Mouse (Mus musculus): ENCODE data around the gene Rnase11. TPM values are rescaled to one million over a fixed set of nuclear protein-coding genes. Genes with fewer than 3 reads are reported as not detected.
"Not testable (repeated sequence)": the region's sequence is repeated elsewhere in the genome, so short reads cannot be mapped to it uniquely, and the experiment has no call there.

Gene Rnase11
- polyA plus RNA-seq, 2 experiments = not detected

DNA sequence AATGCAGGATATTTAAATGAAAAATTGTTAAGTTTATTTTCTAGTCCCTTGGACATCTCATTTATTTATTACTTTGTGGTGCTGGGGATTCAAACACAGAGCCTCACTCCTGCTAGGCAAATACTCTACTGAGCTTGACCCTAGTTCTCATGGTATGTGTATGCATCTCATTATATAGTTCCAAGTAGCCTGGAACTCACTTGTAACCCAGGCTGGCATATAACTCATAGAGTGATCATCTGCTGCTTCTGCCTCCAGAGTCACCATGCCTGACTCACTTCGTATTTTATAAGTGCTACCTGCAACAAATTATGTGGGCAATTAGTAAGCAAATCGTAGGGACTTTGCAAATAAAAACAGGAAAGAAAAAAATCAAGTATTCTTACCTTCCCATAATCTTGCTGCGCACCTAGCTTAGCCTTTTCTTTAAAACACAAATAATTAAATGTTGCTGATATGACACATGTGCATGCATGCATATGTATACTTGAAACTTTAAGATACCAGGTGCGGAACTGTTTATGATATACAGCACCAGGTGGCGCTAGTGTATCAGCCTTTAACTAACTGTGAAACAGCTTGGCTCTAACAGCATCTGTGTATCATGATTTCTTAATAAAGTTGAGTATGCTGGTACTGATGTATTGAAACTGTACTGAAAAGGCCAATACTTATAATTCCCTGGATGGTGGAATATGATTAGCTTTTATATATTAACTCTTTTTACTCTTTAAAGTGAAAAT is 23.4 kb downstream of the Rnase11 start:
- Histone ChIP-seq H3K4me1 (replicated peaks; ENCODE audit: control insufficient read depth in 2 of 2, insufficient read depth in 2 of 2, low read length in 1 of 2) (no peaks in the 10 kb centered on the region), H3K4me3 (ENCODE audit: insufficient read depth in 1 of 2, low read depth in 2 of 2, low read length in 2 of 2) (no peak overlapping the region), H3K4me2 (ENCODE audit: low read depth) (no peak overlapping the region), H3K9me3 (ENCODE audit: control insufficient read depth, low read length) (no peaks in the 10 kb centered on the region), H3K36me3 (replicated peaks; ENCODE audit: control insufficient read depth, insufficient read depth, low read depth) (no peaks in the 10 kb centered on the region), H3K9ac (replicated peaks) (no peak overlapping the region), H3K27ac (no peak overlapping the region), H3K27me3 (ENCODE audit: control insufficient read depth, insufficient read depth, low read length) (no peaks in the 10 kb centered on the region)
- 27% methylated on average over 5 of the region's 5 CpGs for WGBS (ENCODE audit: insufficient replicate concordance)
- TF ChIP-seq CTCF (IDR thresholded peaks at IDR 0.05; ENCODE audit: low read depth) (peak; percentile 79), EP300 (IDR thresholded peaks at IDR 0.05; ENCODE audit: low read depth) (no peak)
- peak; percentile 51 to 64 (median 54) for DNase-seq (ENCODE audit: low read depth in 3 of 3, low spot score in 3 of 3)
- ATAC-seq (ENCODE audit: insufficient read depth) = no peak

DNA sequence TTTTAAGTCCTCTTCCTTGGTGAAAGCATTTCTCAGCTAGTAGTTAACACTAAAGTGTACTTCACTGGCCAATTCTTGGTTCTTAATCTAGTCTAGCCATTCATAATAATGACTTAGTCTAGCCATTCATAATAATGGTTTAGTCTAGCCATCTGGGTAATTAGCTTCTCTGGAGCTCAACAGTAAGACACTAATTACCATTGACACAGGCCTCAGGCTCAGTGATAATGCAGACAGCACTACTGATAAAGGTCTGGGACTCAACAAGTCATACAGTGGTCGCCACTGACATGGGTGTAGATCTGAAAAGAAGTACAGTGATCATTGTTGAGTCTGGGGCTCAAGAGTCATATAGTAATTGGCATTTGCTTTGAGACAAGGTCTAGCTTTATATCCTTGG is 25.1 kb downstream of the Rnase11 start:
- Histone ChIP-seq H3K9ac (replicated peaks) (no peak overlapping the region), H3K27ac (no peak overlapping the region), H3K4me1 (replicated peaks; ENCODE audit: control insufficient read depth in 2 of 2, insufficient read depth in 2 of 2, low read length in 1 of 2) (no peaks in the 10 kb centered on the region), H3K4me2 (ENCODE audit: low read depth) (no peak overlapping the region), H3K27me3 (ENCODE audit: control insufficient read depth, insufficient read depth, low read length) (no peaks in the 10 kb centered on the region), H3K4me3 (ENCODE audit: insufficient read depth in 1 of 2, low read depth in 2 of 2, low read length in 2 of 2) (no peak overlapping the region), H3K9me3 (ENCODE audit: control insufficient read depth, low read length) (no peaks in the 10 kb centered on the region), H3K36me3 (replicated peaks; ENCODE audit: control insufficient read depth, insufficient read depth, low read depth) (no peaks in the 10 kb centered on the region)
- TF ChIP-seq EP300 (IDR thresholded peaks at IDR 0.05; ENCODE audit: low read depth) (no peak), CTCF (IDR thresholded peaks at IDR 0.05; ENCODE audit: low read depth) (no peak)
- DNase-seq (ENCODE audit: low read depth in 3 of 3, low spot score in 3 of 3) (no peak), ATAC-seq (ENCODE audit: insufficient read depth) (no peak)
- 23% methylated on average over 1 of the region's 1 CpGs for WGBS (ENCODE audit: insufficient replicate concordance)

- no peak for DNase-seq (ENCODE audit: low read depth in 3 of 3, low spot score in 3 of 3)
- Histone ChIP-seq H3K27ac (no peak overlapping the region), H3K4me2 (ENCODE audit: low read depth) (no peak overlapping the region), H3K27me3 (ENCODE audit: control insufficient read depth, insufficient read depth, low read length) (no peaks in the 10 kb centered on the region), H3K9ac (replicated peaks) (no peak overlapping the region), H3K9me3 (ENCODE audit: control insufficient read depth, low read length) (no peaks in the 10 kb centered on the region), H3K4me1 (replicated peaks; ENCODE audit: control insufficient read depth in 2 of 2, insufficient read depth in 2 of 2, low read length in 1 of 2) (no peaks in the 10 kb centered on the region), H3K36me3 (replicated peaks; ENCODE audit: control insufficient read depth, insufficient read depth, low read depth) (no peaks in the 10 kb centered on the region), H3K4me3 (ENCODE audit: insufficient read depth in 1 of 2, low read depth in 2 of 2, low read length in 2 of 2) (no peak overlapping the region)
- WGBS (ENCODE audit: insufficient replicate concordance) = 71% methylated on average over 4 of the region's 4 CpGs
- ATAC-seq (ENCODE audit: insufficient read depth) = no peak
- TF ChIP-seq CTCF (IDR thresholded peaks at IDR 0.05; ENCODE audit: low read depth) (no peak), EP300 (IDR thresholded peaks at IDR 0.05; ENCODE audit: low read depth) (no peak)
Measured at GRCm38 (mm10) chr14:51023457-51023856, 26.5 kb downstream of the Rnase11 start.

- no peak for DNase-seq (ENCODE audit: low read depth in 3 of 3, low spot score in 3 of 3)
- H3K4me3 ChIP-seq (ENCODE audit: insufficient read depth in 1 of 2, low read depth in 2 of 2, low read length in 2 of 2) = no peak overlapping the region
- H3K36me3 ChIP-seq (replicated peaks; ENCODE audit: control insufficient read depth, insufficient read depth, low read depth) = no peaks in the 10 kb centered on the region
- no peak for TF ChIP-seq EP300 (IDR thresholded peaks at IDR 0.05; ENCODE audit: low read depth)
- no peak for TF ChIP-seq CTCF (IDR thresholded peaks at IDR 0.05; ENCODE audit: low read depth)
- no peaks in the 10 kb centered on the region for H3K9me3 ChIP-seq (ENCODE audit: control insufficient read depth, low read length)
- no peaks in the 10 kb centered on the region for H3K27me3 ChIP-seq (ENCODE audit: control insufficient read depth, insufficient read depth, low read length)
- no peak overlapping the region for H3K4me2 ChIP-seq (ENCODE audit: low read depth)
- no peak for ATAC-seq (ENCODE audit: insufficient read depth)
- no peak overlapping the region for H3K27ac ChIP-seq
- 52% methylated on average over 3 of the region's 3 CpGs for WGBS (ENCODE audit: insufficient replicate concordance)
- no peaks in the 10 kb centered on the region for H3K4me1 ChIP-seq (replicated peaks; ENCODE audit: control insufficient read depth in 2 of 2, insufficient read depth in 2 of 2, low read length in 1 of 2)
- no peak overlapping the region for H3K9ac ChIP-seq (replicated peaks)
Measured at GRCm38 (mm10) chr14:51017256-51017655, 32.7 kb downstream of the Rnase11 start.

DNA sequence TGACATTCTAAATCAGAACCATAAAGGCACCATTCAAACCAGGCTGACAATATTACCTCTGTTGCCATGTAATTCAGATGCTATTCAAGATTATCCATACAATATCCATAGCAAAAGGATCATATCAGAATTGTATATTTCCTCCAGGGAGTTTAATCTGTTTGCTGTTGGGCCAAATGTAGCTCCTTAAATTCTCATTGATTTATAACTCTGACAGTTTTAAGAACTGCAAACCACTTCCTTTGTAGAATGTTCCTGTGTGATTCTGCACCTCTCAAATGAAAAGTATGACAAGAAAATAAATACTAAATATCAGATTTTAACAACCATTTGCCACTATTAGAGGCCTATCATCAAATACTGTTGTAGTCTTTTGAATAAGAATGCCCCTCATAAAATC is 34.2 kb downstream of the Rnase11 start:
- no peaks in the 10 kb centered on the region for H3K4me1 ChIP-seq (replicated peaks; ENCODE audit: control insufficient read depth in 2 of 2, insufficient read depth in 2 of 2, low read length in 1 of 2)
- no peak for DNase-seq (ENCODE audit: low read depth in 3 of 3, low spot score in 3 of 3)
- no peaks in the 10 kb centered on the region for H3K9me3 ChIP-seq (ENCODE audit: control insufficient read depth, low read length)
- H3K9ac ChIP-seq (replicated peaks) = no peak overlapping the region
- H3K27ac ChIP-seq = no peak overlapping the region
- no peak overlapping the region for H3K4me2 ChIP-seq (ENCODE audit: low read depth)
- ATAC-seq (ENCODE audit: insufficient read depth) = no peak
- no peaks in the 10 kb centered on the region for H3K27me3 ChIP-seq (ENCODE audit: control insufficient read depth, insufficient read depth, low read length)
- no peak overlapping the region for H3K4me3 ChIP-seq (ENCODE audit: insufficient read depth in 1 of 2, low read depth in 2 of 2, low read length in 2 of 2)
- TF ChIP-seq CTCF (IDR thresholded peaks at IDR 0.05; ENCODE audit: low read depth) = no peak
- TF ChIP-seq EP300 (IDR thresholded peaks at IDR 0.05; ENCODE audit: low read depth) = no peak
- no peaks in the 10 kb centered on the region for H3K36me3 ChIP-seq (replicated peaks; ENCODE audit: control insufficient read depth, insufficient read depth, low read depth)

- not testable (repeated sequence) for ATAC-seq (ENCODE audit: insufficient read depth); H3K27me3 ChIP-seq (ENCODE audit: control insufficient read depth, insufficient read depth, low read length); H3K4me3 ChIP-seq (ENCODE audit: insufficient read depth in 1 of 2, low read depth in 2 of 2, low read length in 2 of 2); H3K36me3 ChIP-seq (replicated peaks; ENCODE audit: control insufficient read depth, insufficient read depth, low read depth); H3K4me2 ChIP-seq (ENCODE audit: low read depth); H3K27ac ChIP-seq; DNase-seq (ENCODE audit: low read depth in 3 of 3, low spot score in 3 of 3); H3K9ac ChIP-seq (replicated peaks); H3K4me1 ChIP-seq (replicated peaks; ENCODE audit: control insufficient read depth in 2 of 2, insufficient read depth in 2 of 2, low read length in 1 of 2); H3K9me3 ChIP-seq (ENCODE audit: control insufficient read depth, low read length)
- WGBS (ENCODE audit: insufficient replicate concordance) = 60% methylated on average over 3 of the region's 3 CpGs
Measured at GRCm38 (mm10) chr14:51014724-51015123, 35.2 kb downstream of the Rnase11 start.

All from liver, embryonic 14.5 days (tissue).